Mouse (Mus musculus) neural tube, embryonic 12.5 days (tissue): ENCODE results near the gene Zcchc7. TPM values are rescaled to one million over a fixed set of nuclear protein-coding genes. Genes with fewer than 3 reads are reported as not detected.

ENCODE experiments used
- ATAC-seq: fragments of 200-750 bp; cut with Nextera tagmentation; 2 replicates; pipeline ENCODE4 v1.8.0; 2017; ENCODE audit warnings: low read depth, mild to moderate bottlenecking, moderate TSS enrichment, moderate library complexity; ENCODE audit not compliant: low FRiP score
- H3K27ac ChIP-seq: fragments of 300-500 bp; sonication (generic); 2 replicates; pipeline ENCODE4 v1.5.1; 2016
- H3K27me3 ChIP-seq: fragments of 300-500 bp; sonication (generic); replicated peaks from 2 replicates; pipeline ENCODE4 v1.6.1; 2016; ENCODE audit warnings: mild to moderate bottlenecking
- H3K36me3 ChIP-seq: fragments of 300-500 bp; sonication (generic); 2 replicates; pipeline ENCODE4 v1.6.1; 2016; ENCODE audit warnings: mild to moderate bottlenecking
- H3K4me1 ChIP-seq: fragments of 300-500 bp; sonication (generic); 2 replicates; pipeline ENCODE4 v1.6.1; 2016
- H3K4me2 ChIP-seq: fragments of 300-500 bp; sonication (generic); replicated peaks from 2 replicates; pipeline ENCODE4 v1.6.1; 2016; ENCODE audit warnings: mild to moderate bottlenecking
- H3K4me3 ChIP-seq: fragments of 300-500 bp; sonication (generic); 2 replicates; pipeline ENCODE4 v1.5.1; 2016
- H3K9ac ChIP-seq: fragments of 300-500 bp; sonication (generic); 2 replicates; pipeline ENCODE4 v1.6.1; 2016; ENCODE audit warnings: mild to moderate bottlenecking
- H3K9me3 ChIP-seq: fragments of 300-500 bp; sonication (generic); 2 replicates; pipeline ENCODE4 v1.6.1; 2016; ENCODE audit warnings: mild to moderate bottlenecking
- WGBS: fragments of 180-500 bp; shearing (Covaris S2); methylation state at CpG from one replicate; pipeline ENCODE4 v1.1.7; 2016; 5-methylcytosine and 5-hydroxymethylcytosine counted together
- microRNA-seq: library from miRNA; unstranded; fragments of <30 nt; microRNA quantifications from one replicate; pipeline ENCODE4, GENCODE M21; 2017
- polyA plus RNA-seq: library from polyadenylated mRNA; unstranded; fragments of >200 nt; fragmentation: Nextera tagmentation; extraction: Ambion mirVana; gene quantifications from 2 replicates; pipeline ENCODE4 v1.2.1, GENCODE M21; 2016

The Zcchc7 gene
- polyA plus RNA-seq, 1 experiment from 2014 or later: 28.2 TPM

DNA sequence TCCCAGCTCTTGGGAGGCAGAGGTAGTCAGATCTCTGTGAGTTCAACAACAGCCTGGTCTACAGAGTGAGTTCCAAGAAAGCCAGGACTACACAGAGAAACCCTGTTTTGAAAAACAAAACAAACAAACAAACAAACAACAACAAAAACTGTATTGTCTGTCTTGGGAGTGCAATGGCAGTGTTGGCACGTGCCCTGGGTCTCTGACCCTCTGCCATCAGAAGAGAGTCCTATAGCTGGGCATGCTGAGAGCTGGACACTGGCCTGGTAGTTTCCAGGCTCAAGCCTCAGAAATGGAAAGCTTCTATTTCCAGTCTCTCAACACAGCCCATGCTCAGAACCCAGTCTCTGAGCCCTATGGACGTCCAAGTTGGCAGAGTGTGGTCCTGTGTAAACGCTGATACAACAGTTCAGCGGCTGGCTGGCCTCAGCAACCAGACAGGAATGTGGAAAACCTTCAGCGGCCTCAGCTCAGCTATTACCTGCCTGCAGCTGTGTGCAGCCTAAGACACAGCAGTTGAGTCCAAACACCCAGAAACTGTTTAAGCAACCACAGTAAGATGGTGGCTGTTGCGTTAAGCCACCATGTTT, 220.4 kb downstream of the Zcchc7 start:
- peaks cover 5% of the 10 kb centered on the region; the same call in 1 of the 2 replicates for H3K4me1 ChIP-seq
- no peaks in the 10 kb centered on the region for H3K9me3 ChIP-seq
- ATAC-seq: no peak
- no peaks in the 10 kb centered on the region for H3K36me3 ChIP-seq
- H3K27ac ChIP-seq: no peak overlapping the region
- no peak overlapping the region for H3K4me2 ChIP-seq
- no peak overlapping the region for H3K9ac ChIP-seq
- 84% methylated on average over 6 of the region's 6 CpGs for WGBS
- no peak overlapping the region for H3K4me3 ChIP-seq
- H3K27me3 ChIP-seq: no peaks in the 10 kb centered on the region

DNA sequence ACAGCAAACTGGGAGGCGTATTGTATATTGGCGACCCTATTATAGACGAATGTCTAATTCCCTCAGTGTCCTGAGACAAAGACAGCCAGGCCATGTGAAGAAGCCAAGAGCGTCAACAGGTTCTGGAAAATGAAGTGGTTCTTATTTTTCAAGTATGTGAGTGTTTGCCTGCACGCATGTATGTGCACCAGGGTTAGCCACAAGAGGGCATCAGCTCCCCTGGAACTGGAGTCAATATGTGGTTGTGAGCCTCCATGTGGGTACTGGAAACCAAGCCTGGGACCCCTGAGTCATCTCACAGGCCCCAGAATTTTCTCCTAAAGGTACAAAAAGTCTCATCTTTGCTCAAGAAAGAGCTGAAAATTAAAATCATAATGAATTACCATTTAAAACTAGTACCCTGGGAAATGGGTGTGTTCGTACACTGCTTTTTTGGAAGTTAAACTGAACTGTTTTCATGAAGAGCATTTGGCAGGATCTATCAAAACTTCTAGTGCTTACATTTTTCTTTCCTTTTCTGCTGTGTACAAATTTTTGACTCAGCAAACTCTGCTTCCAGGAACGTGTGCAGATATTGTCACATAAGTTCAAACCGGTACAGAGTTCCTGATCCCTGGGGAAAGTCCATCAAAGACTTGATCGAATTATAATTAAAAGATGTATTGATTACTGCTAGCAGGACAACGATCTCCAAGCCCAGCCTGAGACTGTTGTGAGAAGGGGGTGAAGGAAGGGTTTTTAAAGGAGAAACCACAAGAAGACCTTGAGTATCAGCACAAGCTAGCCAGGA, 221.4 kb downstream of the Zcchc7 start:
- Histone ChIP-seq H3K4me2 (no peak overlapping the region), H3K4me3 (no peak overlapping the region), H3K9me3 (no peaks in the 10 kb centered on the region), H3K36me3 (no peaks in the 10 kb centered on the region), H3K4me1 (peaks cover 14% of the 10 kb centered on the region; the same call in 1 of the 2 replicates), H3K27ac (no peak overlapping the region), H3K27me3 (no peaks in the 10 kb centered on the region), H3K9ac (no peak overlapping the region)
- no peak for ATAC-seq
- WGBS: 91% methylated on average over 10 of the region's 10 CpGs

DNA sequence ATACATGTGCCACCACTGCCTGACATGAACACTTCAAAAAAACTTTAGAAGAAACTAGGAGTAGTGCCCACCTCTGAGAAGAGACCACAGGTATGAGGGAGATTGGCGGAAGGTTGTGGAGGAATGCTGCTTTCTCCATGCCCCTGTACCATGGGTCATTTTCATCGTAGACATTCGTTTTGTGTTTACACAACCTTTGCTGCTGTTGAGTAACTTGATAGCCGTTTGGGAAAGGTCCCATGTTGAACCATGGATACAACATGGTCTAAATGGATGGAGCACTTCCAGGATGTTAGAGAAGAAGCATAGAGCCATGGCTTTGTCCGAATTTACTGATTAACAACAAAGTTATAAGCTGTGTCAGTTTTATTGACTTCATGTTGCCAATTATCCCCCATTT, 222.5 kb downstream of the Zcchc7 start:
- H3K27me3 ChIP-seq: no peaks in the 10 kb centered on the region
- H3K4me1 ChIP-seq: peaks cover 22% of the 10 kb centered on the region
- WGBS: 82% methylated on average over 5 of the region's 5 CpGs
- no peaks in the 10 kb centered on the region for H3K36me3 ChIP-seq
- no peak overlapping the region for H3K27ac ChIP-seq
- H3K9ac ChIP-seq: no peak overlapping the region
- ATAC-seq: no peak
- no peaks in the 10 kb centered on the region for H3K9me3 ChIP-seq
- no peak overlapping the region for H3K4me2 ChIP-seq
- H3K4me3 ChIP-seq: no peak overlapping the region

DNA sequence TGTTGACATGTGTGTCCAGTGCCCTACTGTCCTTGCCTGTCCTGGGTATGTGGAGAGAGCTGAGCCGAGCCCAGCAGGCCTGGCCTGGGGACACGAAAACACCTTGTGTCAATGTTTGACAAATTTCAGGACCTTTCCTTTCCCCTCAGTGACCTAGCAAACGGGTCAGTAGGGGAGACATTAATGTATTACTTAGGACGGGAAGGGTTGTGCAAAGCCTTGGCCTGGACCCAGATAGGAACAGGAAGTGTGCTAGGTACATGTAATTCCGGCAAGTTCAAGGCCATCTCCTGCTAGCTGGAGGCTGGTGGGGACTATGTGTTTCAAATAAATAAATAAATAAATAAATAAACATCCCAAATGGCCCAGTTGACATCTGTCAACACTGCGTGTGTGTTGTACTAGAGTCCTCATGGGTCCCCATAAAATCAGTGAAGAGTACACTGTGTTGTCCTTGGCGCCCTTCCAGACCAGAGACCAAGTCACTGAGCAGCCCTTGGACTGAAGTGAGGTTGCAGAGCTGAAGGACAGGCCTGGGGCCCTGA, 224.2 kb downstream of the Zcchc7 start:
- Histone ChIP-seq H3K27me3 (no peaks in the 10 kb centered on the region), H3K4me3 (no peak overlapping the region), H3K36me3 (peaks cover 3% of the 10 kb centered on the region; the same call in 1 of the 2 replicates), H3K27ac (no peak overlapping the region), H3K4me2 (no peak overlapping the region), H3K9ac (no peak overlapping the region), H3K9me3 (no peaks in the 10 kb centered on the region), H3K4me1 (peaks cover 23% of the 10 kb centered on the region)
- no peak for ATAC-seq
- 73% methylated on average over 7 of the region's 7 CpGs for WGBS

DNA sequence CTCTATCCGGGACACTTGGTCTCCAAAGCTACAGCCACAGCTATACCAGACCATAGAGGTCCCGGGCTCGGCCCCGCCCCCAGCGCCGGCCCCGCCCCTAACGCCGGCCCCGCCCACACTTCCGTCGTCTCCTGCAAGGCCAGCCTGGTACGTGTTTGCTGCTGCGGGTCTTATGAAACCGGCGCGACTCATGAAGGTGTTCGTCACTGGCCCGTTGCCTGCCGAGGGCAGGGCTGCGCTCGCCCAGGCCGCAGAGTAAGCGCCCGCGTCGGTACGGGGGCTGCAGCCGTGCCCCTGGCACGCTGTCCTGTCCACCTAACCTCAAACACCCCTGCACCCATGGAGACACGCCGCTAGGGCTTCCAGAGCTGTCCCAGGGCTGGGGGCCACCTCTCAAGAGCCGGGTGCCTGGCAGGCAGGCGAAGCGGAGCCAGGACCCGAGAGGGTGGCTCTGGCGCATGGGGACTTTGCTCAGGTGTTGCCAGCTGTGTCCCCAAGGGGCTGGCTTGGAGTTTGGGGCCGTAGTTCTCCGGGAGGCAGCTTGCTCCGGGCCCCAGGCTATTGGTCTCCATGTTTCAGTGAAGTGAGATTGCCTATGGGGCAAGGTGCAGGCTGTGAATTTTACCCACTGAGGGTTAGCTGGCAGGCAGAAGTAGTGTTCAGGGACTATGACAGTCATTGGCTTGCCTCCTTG, 225.8 kb downstream of the Zcchc7 start, which contains the start of gene Grhpr:
Gene Grhpr (plus strand): TSS at position 116 of the 694 bp plus-strand sequence.
- WGBS: 1% methylated on average over 40 of the region's 40 CpGs
- Histone ChIP-seq H3K9me3 (no peaks in the 10 kb centered on the region), H3K36me3 (peaks cover 8% of the 10 kb centered on the region; the same call in 1 of the 2 replicates), H3K4me2 (peak within 1 kb of the TSS; percentile 86), H3K9ac (peak within 1 kb of the TSS; percentile 69), H3K4me1 (peaks cover 23% of the 10 kb centered on the region), H3K4me3 (peak within 1 kb of the TSS; percentile 66), H3K27ac (peak within 1 kb of the TSS; percentile 17; the same call in 1 of the 2 replicates), H3K27me3 (no peaks in the 10 kb centered on the region)
- peak; percentile 91 for ATAC-seq

Small RNA genes lying within 50 kb of the gene (microRNA-seq; reads per million reads assigned to microRNA genes)
- gene Gm22639: not detected

Other genes starting within 250 kb of the Zcchc7 start
- 2.4 and 3.3 TPM in 2 replicates for gene Pax5, start 45.4 kb upstream of the Zcchc7 start, polyA plus RNA-seq
- 38.9 and 39.1 TPM in 2 replicates for gene Grhpr, start 225.5 kb downstream of the Zcchc7 start, polyA plus RNA-seq